Mouse (Mus musculus) lung, adult 2 months (tissue): ENCODE measurements around the gene Kcnd3.

Experiments
- CTCF ChIP-seq: fragments of 200-500 bp; IDR thresholded peaks from 2 replicates; pipeline ENCODE4 v1.5.1; 2011; ENCODE audit warnings: mild to moderate bottlenecking, low read length, control low read depth; ENCODE audit not compliant: insufficient read depth
- POLR2A ChIP-seq: fragments of 200-500 bp; IDR thresholded peaks from 2 replicates; pipeline ENCODE4 v1.6.1; 2011; ENCODE audit warnings: low read depth, mild to moderate bottlenecking, control low read depth, low read length, borderline replicate concordance; ENCODE audit errors: extremely low read depth

- TF ChIP-seq POLR2A (no peak), CTCF (no peak)
These were observed 254.4 kb downstream of the Kcnd3 start for GRCm38 (mm10) chr3:105706366-105707020.
